Mouse (Mus musculus) stomach, embryonic 14.5 days (tissue): ENCODE data around the gene 6030468B19Rik. TPM values are rescaled to one million over a fixed set of nuclear protein-coding genes. Genes with fewer than 3 reads are reported as not detected.

Experiments used
- ATAC-seq: fragments of 200-750 bp; cut with Nextera tagmentation; 2 replicates; pipeline ENCODE4 v1.8.0; 2017; ENCODE audit warnings: low read depth, moderate TSS enrichment; ENCODE audit not compliant: insufficient number of reproducible peaks, insufficient read depth, low FRiP score
- H3K27ac ChIP-seq: fragments of 300-500 bp; sonication (generic); 2 replicates; pipeline ENCODE4 v1.5.1; 2014; ENCODE audit warnings: mild to moderate bottlenecking, low read length, moderate library complexity, mixed read lengths
- H3K27me3 ChIP-seq: fragments of 300-500 bp; sonication (generic); 2 replicates; pipeline ENCODE4 v1.6.1; 2014; ENCODE audit warnings: low read length, control low read depth, mixed read lengths; ENCODE audit not compliant: control insufficient read depth, insufficient read depth
- H3K36me3 ChIP-seq: fragments of 300-500 bp; sonication (generic); 2 replicates; pipeline ENCODE4 v1.6.1; 2014; ENCODE audit warnings: mild to moderate bottlenecking, control low read depth, low read length, moderate library complexity, mixed read lengths; ENCODE audit not compliant: control insufficient read depth, insufficient read depth
- H3K4me1 ChIP-seq: fragments of 300-500 bp; sonication (generic); 2 replicates; pipeline ENCODE4 v1.6.1; 2014; ENCODE audit warnings: low read length, control low read depth, mixed read lengths; ENCODE audit not compliant: control insufficient read depth, insufficient read depth
- H3K4me2 ChIP-seq: fragments of 300-500 bp; sonication (generic); replicated peaks from 2 replicates; pipeline ENCODE4 v1.6.1; 2014; ENCODE audit warnings: low read depth, low read length, control low read depth
- H3K4me3 ChIP-seq: fragments of 300-500 bp; sonication (generic); 2 replicates; pipeline ENCODE4 v1.5.1; 2014; ENCODE audit warnings: low read depth, low read length, control low read depth
- H3K9ac ChIP-seq: fragments of 300-500 bp; sonication (generic); replicated peaks from 2 replicates; pipeline ENCODE4 v1.6.1; 2014; ENCODE audit warnings: low read depth, mild to moderate bottlenecking, control low read depth, low read length, moderate library complexity, mixed read lengths
- H3K9me3 ChIP-seq: fragments of 300-500 bp; sonication (generic); 2 replicates; pipeline ENCODE4 v1.6.1; 2016; ENCODE audit warnings: low read depth, low read length, control low read depth; ENCODE audit not compliant: control insufficient read depth
- WGBS: fragments of 180-500 bp; shearing (Covaris S2); extraction: QIAGEN DNeasy Blood & Tissue Kit; methylation state at CpG from one replicate; pipeline ENCODE4 v1.1.7; 2014; 5-methylcytosine and 5-hydroxymethylcytosine counted together
- polyA plus RNA-seq: library from polyadenylated mRNA; unstranded; fragments of >200 nt; fragmentation: Nextera tagmentation; extraction: Ambion mirVana; gene quantifications from 2 replicates; pipeline ENCODE4 v1.2.1, GENCODE M21; 2014

6030468B19Rik gene
- polyA plus RNA-seq, 1 experiment from 2014 or later, result 0.23 TPM

- Histone ChIP-seq H3K27ac (no peak overlapping the region), H3K4me1 (peaks cover 14% of the 10 kb centered on the region), H3K27me3 (no peaks in the 10 kb centered on the region), H3K9me3 (no peaks in the 10 kb centered on the region), H3K4me2 (no peak overlapping the region), H3K4me3 (no peak overlapping the region), H3K9ac (no peak overlapping the region), H3K36me3 (peaks cover 46% of the 10 kb centered on the region)
- WGBS, result 91% methylated on average over 9 of the region's 9 CpGs
- ATAC-seq, result no peak
Observed at GRCm38 (mm10) chr11:117854241-117854640, 56.8 kb downstream of the 6030468B19Rik start.

GRCm38 (mm10) chr11:117855360-117855759, 57.9 kb downstream of the 6030468B19Rik start:
- 97% methylated on average over 5 of the region's 5 CpGs for whole genome bisulfite sequencing
- Histone ChIP-seq H3K27ac (no peak overlapping the region), H3K9me3 (no peaks in the 10 kb centered on the region), H3K4me1 (peaks cover 5% of the 10 kb centered on the region), H3K36me3 (peaks cover 46% of the 10 kb centered on the region), H3K9ac (no peak overlapping the region), H3K4me3 (no peak overlapping the region), H3K27me3 (0 out of 2 replicates have a peak, but pooled peaks cover 6% of the 10 kb centered on the region), H3K4me2 (no peak overlapping the region)
- ATAC-seq, result no peak

- Histone ChIP-seq H3K4me1 (peaks cover 1% of the 10 kb centered on the region; the same call in 1 of the 2 replicates), H3K27ac (no peak overlapping the region), H3K9me3 (no peaks in the 10 kb centered on the region), H3K4me2 (no peak overlapping the region), H3K4me3 (no peak overlapping the region), H3K9ac (no peak overlapping the region), H3K36me3 (peaks cover 46% of the 10 kb centered on the region), H3K27me3 (peaks cover 9% of the 10 kb centered on the region; the same call in 1 of the 2 replicates)
- 71% methylated on average over 1 of the region's 1 CpGs for WGBS
- no peak for ATAC-seq
Observed at GRCm38 (mm10) chr11:117855975-117856374, 58.5 kb downstream of the 6030468B19Rik start.

Other genes starting within 250 kb of the 6030468B19Rik start
- gene Tnrc6c, start 143.4 kb upstream of the 6030468B19Rik start, polyA plus RNA-seq, result 15.5 TPM in 2 replicates
- 1.7 and 3.1 TPM in 2 replicates for gene Tmc8, start 15.6 kb upstream of the 6030468B19Rik start, polyA plus RNA-seq
- 23.0 and 24.3 TPM in 2 replicates for gene Tmc6, start 15.5 kb upstream of the 6030468B19Rik start, polyA plus RNA-seq
- 1.1 TPM in 1 of 2 replicates, not detected in the other for gene Gm20708, start 12.0 kb downstream of the 6030468B19Rik start, polyA plus RNA-seq
- 101 and 115 TPM in 2 replicates for gene Syngr2, start 12.0 kb downstream of the 6030468B19Rik start, polyA plus RNA-seq
- gene Afmid, start 28.3 kb downstream of the 6030468B19Rik start, polyA plus RNA-seq, result 6.4 and 7.1 TPM in 2 replicates
- gene Tk1, start 28.4 kb downstream of the 6030468B19Rik start, polyA plus RNA-seq, result 133 and 149 TPM in 2 replicates
- gene Birc5, start 51.6 kb downstream of the 6030468B19Rik start, polyA plus RNA-seq, result 287 and 307 TPM in 2 replicates
- gene Tmem235, start 63.1 kb downstream of the 6030468B19Rik start, polyA plus RNA-seq, result not detected in 2 replicates
- 5.8 and 6.4 TPM in 2 replicates for gene Tha1, start 75.8 kb downstream of the 6030468B19Rik start, polyA plus RNA-seq
- gene Socs3, start 172.4 kb downstream of the 6030468B19Rik start, polyA plus RNA-seq, result 9.2 and 11.5 TPM in 2 replicates
- gene Pgs1, start 188.6 kb downstream of the 6030468B19Rik start, polyA plus RNA-seq, result 30.6 and 30.8 TPM in 2 replicates